ENCODE assay signal across 17 mouse cellular contexts in genomic region chr3:102049207-102050104, GRCm38 (mm10). TPM values are rescaled to one million over a fixed set of nuclear protein-coding genes. Genes with fewer than 3 reads are reported as not detected.
A peak's percentile ranks its signal among the peaks of the same experiment; 100 is the strongest.
DNase-seq lines count a peak whose midpoint lies in the region; ATAC-seq and TF ChIP-seq lines count a peak whose summit lies in the region.
"Had no signal": no experiment of that assay in that cellular context is flagged by ENCODE, and none has a peak within 500 bp of the region (broad histone marks: within the 10 kb centered on the region; RNA-seq: fewer than 3 reads in every experiment).

No protein-coding gene starts in this region.

- no peaks in the 10 kb centered on the region for H3K27me3 ChIP-seq in E14TG2a.4 (ENCODE audit: insufficient read depth, low read length)
- no peaks in the 10 kb centered on the region for H3K27me3 ChIP-seq in hindbrain, embryonic 16.5 days (replicated peaks; ENCODE audit: control insufficient read depth, insufficient read depth, low read length)

- peak; percentile 69 for DNase-seq in brain, embryonic 14.5 days (ENCODE audit: low read depth)
- DNase-seq in neural tube, embryonic 10.5 days (ENCODE audit: extremely low spot score, low spot score) = peak; percentile 57
- DNase-seq in gastrocnemius, adult 8-10 months (ENCODE audit: low spot score in 2 of 2) = no peak
- no peak for DNase-seq in spleen, postnatal 10 days (ENCODE audit: low spot score in 2 of 2)
- DNase-seq in liver = no peak
- DNase-seq: cerebellum, postnatal 36 days; heart, postnatal 14 days; kidney, adult 2 months; liver, embryonic 13.5 days; right cerebral cortex, adult 18-20 months had no signal

- TF ChIP-seq POLR2A in brain, embryonic 14.5 days (IDR thresholded peaks at IDR 0.05; ENCODE audit: borderline replicate concordance, extremely low read depth, insufficient read depth, insufficient read length, poor library complexity, severe bottlenecking) = no peak

- no peak overlapping the region for H3K9ac ChIP-seq in hindbrain, embryonic 16.5 days (ENCODE audit: low read depth, low read length)
- H3K9ac ChIP-seq: liver, embryonic 13.5 days had no signal

- H3K4me2 ChIP-seq in hindbrain, embryonic 16.5 days (ENCODE audit: low read length) = no peak overlapping the region
- H3K4me2 ChIP-seq: liver, embryonic 13.5 days had no signal

- H3K36me3 ChIP-seq in E14TG2a.4 (ENCODE audit: insufficient read depth, low read length) = no peaks in the 10 kb centered on the region
- H3K36me3 ChIP-seq in hindbrain, embryonic 16.5 days (ENCODE audit: control insufficient read depth, insufficient read depth, low read length) = no peaks in the 10 kb centered on the region
- H3K36me3 ChIP-seq: liver, embryonic 13.5 days had no signal

- ATAC-seq in hindbrain, embryonic 16.5 days = peak; percentile 91

- no peaks in the 10 kb centered on the region for H3K9me3 ChIP-seq in E14TG2a.4 (ENCODE audit: low read length)
- no peaks in the 10 kb centered on the region for H3K9me3 ChIP-seq in hindbrain, embryonic 16.5 days (ENCODE audit: control insufficient read depth, low read length)
- H3K9me3 ChIP-seq: liver, embryonic 13.5 days had no signal

- H3K4me1 ChIP-seq in E14TG2a.4 (replicated peaks; ENCODE audit: low read depth, low read length) = peaks cover 55% of the 10 kb centered on the region
- H3K4me1 ChIP-seq in hindbrain, embryonic 16.5 days (ENCODE audit: control insufficient read depth, insufficient read depth, low read depth, low read length) = no peaks in the 10 kb centered on the region; the same call in 1 of the 2 replicates
- H3K4me1 ChIP-seq: liver, embryonic 13.5 days had no signal

- WGBS in hindbrain, embryonic 16.5 days = 32% methylated on average over 14 of the region's 14 CpGs

- H3K27ac ChIP-seq in hindbrain, embryonic 16.5 days (ENCODE audit: low read depth, low read length) = no peak overlapping the region
- H3K27ac ChIP-seq: layer of hippocampus, adult 2 months; liver, embryonic 13.5 days had no signal

- peak overlapping the region; percentile 8; the same call in 1 of the 2 replicates for H3K4me3 ChIP-seq in E14TG2a.4 (replicated peaks; ENCODE audit: low read length)
- H3K4me3 ChIP-seq in hindbrain, embryonic 16.5 days (ENCODE audit: low read length) = no peak overlapping the region
- H3K4me3 ChIP-seq: erythroblast, embryonic 14.5 days; layer of hippocampus, adult 2 months; liver, embryonic 13.5 days; myocyte had no signal

- TF ChIP-seq CTCF in E14TG2a.4 (conservative IDR thresholded peaks at IDR 0.05; ENCODE audit: low read length) = no peak
- no peak for TF ChIP-seq CTCF in brain, embryonic 14.5 days (IDR thresholded peaks at IDR 0.05; ENCODE audit: borderline replicate concordance, extremely low read depth, insufficient read depth, insufficient read length)

RNA-seq across cellular contexts. Expression of gene Casq2, which starts 36.8 kb away (rescaled TPM):
- 1.3 TPM in 2 replicates for polyA plus RNA-seq in brain, embryonic 14.5 days (2012; rRNA removed)
- 0.76 and 6.6 TPM in 2 replicates for polyA plus RNA-seq in hindbrain, embryonic 16.5 days (2015; fragmentation: Nextera tagmentation; extraction: Ambion mirVana)
- total RNA-seq in gastrocnemius, adult 8-10 months (2022) = 10 to 100 TPM; 27.2 to 31.0 (median 28.5) TPM
- total RNA-seq: granulocyte monocyte progenitor cell, adult 5-6 weeks had no signal
- polyA plus RNA-seq: erythroblast, embryonic 14.5 days had no signal

RNA-seq across cellular contexts. Expression of gene Nhlh2, which starts 39.6 kb away (rescaled TPM):
- polyA plus RNA-seq in brain, embryonic 14.5 days (2012; rRNA removed) = 32.5 and 40.8 TPM in 2 replicates
- polyA plus RNA-seq in hindbrain, embryonic 16.5 days (2015; fragmentation: Nextera tagmentation; extraction: Ambion mirVana) = 25.6 and 32.3 TPM in 2 replicates
- not detected for total RNA-seq in gastrocnemius, adult 8-10 months (2022)
- total RNA-seq: adrenal gland, adult 18-20 months; granulocyte monocyte progenitor cell, adult 5-6 weeks; heart, postnatal 14 days had no signal
- polyA plus RNA-seq: erythroblast, embryonic 14.5 days; kidney, adult 2 months had no signal

Comparison
In these comparisons a context has a peak if more than half of its experiments do, and no peak if none do; other contexts are left out.
1. DNase-seq: peak in brain, embryonic 14.5 days (single experiment) and neural tube, embryonic 10.5 days (single experiment); none in gastrocnemius, adult 8-10 months (0 of 2), spleen, postnatal 10 days (0 of 2) and liver (single experiment).